Mouse (Mus musculus): ENCODE results near the gene Tenm2. TPM values are rescaled to one million over a fixed set of nuclear protein-coding genes. Genes with fewer than 3 reads are reported as not detected.

The Tenm2 gene
- polyA plus RNA-seq, 1 experiment from 2014 or later: 0.16 TPM

GRCm38 (mm10) chr11:36337063-36337462 lies 898.7 kb downstream of the Tenm2 start:
- Histone ChIP-seq H3K4me3 (ENCODE audit: low read depth, low read length) (no peak overlapping the region), H3K36me3 (ENCODE audit: insufficient read depth, low read length) (no peaks in the 10 kb centered on the region), H3K27ac (ENCODE audit: low read length) (no peak overlapping the region), H3K4me2 (replicated peaks; ENCODE audit: low read depth, low read length) (no peak overlapping the region), H3K9ac (replicated peaks; ENCODE audit: low read depth) (no peak overlapping the region), H3K27me3 (replicated peaks; ENCODE audit: insufficient read depth, low read length) (no peaks in the 10 kb centered on the region), H3K4me1 (ENCODE audit: insufficient read depth, low read depth, low read length) (no peaks in the 10 kb centered on the region), H3K9me3 (ENCODE audit: low read length) (no peaks in the 10 kb centered on the region)
- ATAC-seq (no peak), DNase-seq (ENCODE audit: low spot score) (no peak)
- 70% methylated on average over 6 of the region's 6 CpGs for WGBS
- TF ChIP-seq EP300 (IDR thresholded peaks at IDR 0.05) (no peak), CTCF (IDR thresholded peaks at IDR 0.05) (no peak)

- Histone ChIP-seq H3K27me3 (replicated peaks; ENCODE audit: insufficient read depth, low read length) (no peaks in the 10 kb centered on the region), H3K4me1 (ENCODE audit: insufficient read depth, low read depth, low read length) (no peaks in the 10 kb centered on the region), H3K27ac (ENCODE audit: low read length) (no peak overlapping the region), H3K4me2 (replicated peaks; ENCODE audit: low read depth, low read length) (no peak overlapping the region), H3K36me3 (ENCODE audit: insufficient read depth, low read length) (no peaks in the 10 kb centered on the region), H3K9me3 (ENCODE audit: low read length) (no peaks in the 10 kb centered on the region), H3K9ac (replicated peaks; ENCODE audit: low read depth) (no peak overlapping the region), H3K4me3 (ENCODE audit: low read depth, low read length) (no peak overlapping the region)
- no peak for DNase-seq (ENCODE audit: low spot score)
- no peak for ATAC-seq
- TF ChIP-seq CTCF (IDR thresholded peaks at IDR 0.05) (no peak), EP300 (IDR thresholded peaks at IDR 0.05) (no peak)
- WGBS: 83% methylated on average over 5 of the region's 5 CpGs
Observed at GRCm38 (mm10) chr11:36335147-36335546, 900.6 kb downstream of the Tenm2 start.

GRCm38 (mm10) chr11:36334100-36334735 lies 901.5 kb downstream of the Tenm2 start:
- DNase-seq (ENCODE audit: low spot score): no peak
- no peak overlapping the region for H3K9ac ChIP-seq (replicated peaks; ENCODE audit: low read depth)
- no peak overlapping the region for H3K27ac ChIP-seq (ENCODE audit: low read length)
- H3K4me1 ChIP-seq (ENCODE audit: insufficient read depth, low read depth, low read length): no peaks in the 10 kb centered on the region
- no peak for TF ChIP-seq CTCF (IDR thresholded peaks at IDR 0.05)
- TF ChIP-seq EP300 (IDR thresholded peaks at IDR 0.05): no peak
- H3K36me3 ChIP-seq (ENCODE audit: insufficient read depth, low read length): no peaks in the 10 kb centered on the region
- 6% methylated on average over 7 of the region's 7 CpGs for WGBS
- H3K27me3 ChIP-seq (replicated peaks; ENCODE audit: insufficient read depth, low read length): no peaks in the 10 kb centered on the region
- H3K9me3 ChIP-seq (ENCODE audit: low read length): no peaks in the 10 kb centered on the region
- H3K4me2 ChIP-seq (replicated peaks; ENCODE audit: low read depth, low read length): no peak overlapping the region
- ATAC-seq: no peak
- H3K4me3 ChIP-seq (ENCODE audit: low read depth, low read length): no peak overlapping the region

- H3K9me3 ChIP-seq (ENCODE audit: low read length): no peaks in the 10 kb centered on the region
- no peak for ATAC-seq
Observed at GRCm38 (mm10) chr11:36332222-36332621, 903.5 kb downstream of the Tenm2 start.

GRCm38 (mm10) chr11:36331408-36332178 lies 904.2 kb downstream of the Tenm2 start:
- H3K27ac ChIP-seq (ENCODE audit: low read length): no peak overlapping the region
- 57% methylated on average over 13 of the region's 13 CpGs for WGBS
- no peaks in the 10 kb centered on the region for H3K36me3 ChIP-seq (ENCODE audit: insufficient read depth, low read length)
- no peaks in the 10 kb centered on the region for H3K4me1 ChIP-seq (ENCODE audit: insufficient read depth, low read depth, low read length)
- DNase-seq (ENCODE audit: low spot score): no peak
- TF ChIP-seq EP300 (IDR thresholded peaks at IDR 0.05): no peak
- TF ChIP-seq CTCF (IDR thresholded peaks at IDR 0.05): no peak
- H3K9ac ChIP-seq (replicated peaks; ENCODE audit: low read depth): no peak overlapping the region
- no peak for ATAC-seq
- H3K4me2 ChIP-seq (replicated peaks; ENCODE audit: low read depth, low read length): no peak overlapping the region
- H3K27me3 ChIP-seq (replicated peaks; ENCODE audit: insufficient read depth, low read length): no peaks in the 10 kb centered on the region
- no peak overlapping the region for H3K4me3 ChIP-seq (ENCODE audit: low read depth, low read length)
- no peaks in the 10 kb centered on the region for H3K9me3 ChIP-seq (ENCODE audit: low read length)

More at GRCm38 (mm10) chr11:36332222-36332621, 903.5 kb downstream of the Tenm2 start:
- no peaks in the 10 kb centered on the region for H3K27me3 ChIP-seq (replicated peaks; ENCODE audit: insufficient read depth, low read length)
- H3K4me3 ChIP-seq (ENCODE audit: low read depth, low read length): no peak overlapping the region
- no peak overlapping the region for H3K27ac ChIP-seq (ENCODE audit: low read length)
- no peak for DNase-seq (ENCODE audit: low spot score)
- H3K4me1 ChIP-seq (ENCODE audit: insufficient read depth, low read depth, low read length): no peaks in the 10 kb centered on the region
- WGBS: 55% methylated on average over 12 of the region's 12 CpGs
- no peaks in the 10 kb centered on the region for H3K36me3 ChIP-seq (ENCODE audit: insufficient read depth, low read length)
- TF ChIP-seq EP300 (IDR thresholded peaks at IDR 0.05) (no peak), CTCF (IDR thresholded peaks at IDR 0.05) (no peak)
- H3K4me2 ChIP-seq (replicated peaks; ENCODE audit: low read depth, low read length): no peak overlapping the region
- no peak overlapping the region for H3K9ac ChIP-seq (replicated peaks; ENCODE audit: low read depth)

GRCm38 (mm10) chr11:36327243-36327642 lies 908.5 kb downstream of the Tenm2 start:
- no peak for TF ChIP-seq CTCF (IDR thresholded peaks at IDR 0.05)
- TF ChIP-seq EP300 (IDR thresholded peaks at IDR 0.05): no peak
- Histone ChIP-seq H3K27me3 (replicated peaks; ENCODE audit: insufficient read depth, low read length) (no peaks in the 10 kb centered on the region), H3K36me3 (ENCODE audit: insufficient read depth, low read length) (no peaks in the 10 kb centered on the region), H3K4me2 (replicated peaks; ENCODE audit: low read depth, low read length) (no peak overlapping the region), H3K27ac (ENCODE audit: low read length) (no peak overlapping the region), H3K4me3 (ENCODE audit: low read depth, low read length) (no peak overlapping the region), H3K9me3 (ENCODE audit: low read length) (no peaks in the 10 kb centered on the region), H3K9ac (replicated peaks; ENCODE audit: low read depth) (no peak overlapping the region), H3K4me1 (ENCODE audit: insufficient read depth, low read depth, low read length) (no peaks in the 10 kb centered on the region)
- no peak for DNase-seq (ENCODE audit: low spot score)
- 57% methylated on average over 5 of the region's 5 CpGs for WGBS
- ATAC-seq: no peak

Data from lung, postnatal 0 days (tissue).